Mouse (Mus musculus) liver, embryonic 13.5 days (tissue): ENCODE results near the gene Ocrl. TPM values are rescaled to one million over a fixed set of nuclear protein-coding genes. Genes with fewer than 3 reads are reported as not detected.

Source experiments
- ATAC-seq: fragments of 200-750 bp; cut with Nextera tagmentation; 2 replicates; pipeline ENCODE4 v1.8.0; 2017; ENCODE audit warnings: low read depth, mild to moderate bottlenecking, moderate number of reproducible peaks, moderate library complexity
- DNase-seq: peaks from one replicate; pipeline ENCODE4 v3.0.0; 2022
- H3K27ac ChIP-seq: fragments of 300-500 bp; sonication (generic); 2 replicates; pipeline ENCODE4 v1.5.1; 2015; ENCODE audit warnings: moderate library complexity, mild to moderate bottlenecking, inconsistent platforms
- H3K27me3 ChIP-seq: fragments of 300-500 bp; sonication (generic); 2 replicates; pipeline ENCODE4 v1.6.1; 2015; ENCODE audit warnings: mild to moderate bottlenecking, inconsistent platforms
- H3K36me3 ChIP-seq: fragments of 300-500 bp; sonication (generic); 2 replicates; pipeline ENCODE4 v1.6.1; 2015; ENCODE audit warnings: mild to moderate bottlenecking, inconsistent platforms
- H3K4me1 ChIP-seq: fragments of 300-500 bp; sonication (generic); replicated peaks from 2 replicates; pipeline ENCODE4 v1.6.1; 2015; ENCODE audit warnings: inconsistent platforms
- H3K4me2 ChIP-seq: fragments of 300-500 bp; sonication (generic); 2 replicates; pipeline ENCODE4 v1.6.1; 2015; ENCODE audit warnings: inconsistent platforms, mild to moderate bottlenecking, moderate library complexity
- H3K4me3 ChIP-seq: fragments of 300-500 bp; sonication (generic); replicated peaks from 2 replicates; pipeline ENCODE4 v1.5.1; 2015; ENCODE audit warnings: mild to moderate bottlenecking, inconsistent platforms
- H3K9ac ChIP-seq: fragments of 300-500 bp; sonication (generic); 2 replicates; pipeline ENCODE4 v1.6.1; 2015; ENCODE audit warnings: mild to moderate bottlenecking, inconsistent platforms
- H3K9me3 ChIP-seq: fragments of 300-500 bp; sonication (generic); replicated peaks from 2 replicates; pipeline ENCODE4 v1.6.1; 2016; ENCODE audit warnings: inconsistent platforms
- WGBS: fragments of 180-500 bp; shearing (Covaris S2); methylation state at CpG from one replicate; pipeline ENCODE4 v1.1.7; 2015; ENCODE audit not compliant: insufficient replicate concordance; 5-methylcytosine and 5-hydroxymethylcytosine counted together
- polyA plus RNA-seq: library from polyadenylated mRNA; unstranded; fragments of >200 nt; fragmentation: Nextera tagmentation; extraction: Ambion mirVana; gene quantifications from 2 replicates; pipeline ENCODE4 v1.2.1, GENCODE M21; 2015

The Ocrl gene
- polyA plus RNA-seq, 1 experiment from 2014 or later, result 3.2 TPM

DNA sequence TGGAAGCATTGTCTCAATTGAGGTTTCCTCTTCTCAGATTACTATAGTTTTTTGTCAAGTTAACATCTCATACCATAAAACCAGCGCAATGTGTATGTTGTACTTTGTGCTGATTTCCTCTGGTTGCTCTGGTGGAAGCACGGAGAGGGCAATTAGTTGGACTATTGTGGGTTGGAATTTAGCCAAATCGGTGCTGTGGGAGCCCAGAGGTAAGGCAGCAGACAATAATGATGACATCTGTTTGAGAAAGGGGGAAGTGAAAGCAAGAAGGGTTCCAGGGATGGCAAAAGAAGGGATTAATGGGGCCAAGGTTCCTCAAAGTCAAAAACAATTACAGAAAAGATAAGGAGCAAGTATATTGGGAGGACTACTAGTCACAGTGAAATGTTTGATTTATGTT, 15.8 kb downstream of the Ocrl start:
- ATAC-seq, result no peak
- Histone ChIP-seq H3K9me3 (no peaks in the 10 kb centered on the region), H3K4me2 (no peak overlapping the region), H3K9ac (no peak overlapping the region), H3K27ac (no peak overlapping the region), H3K4me1 (no peaks in the 10 kb centered on the region), H3K36me3 (no peaks in the 10 kb centered on the region), H3K27me3 (no peaks in the 10 kb centered on the region), H3K4me3 (no peak overlapping the region)
- WGBS, result 44% methylated on average over 3 of the region's 3 CpGs
- DNase-seq, result no peak

- Histone ChIP-seq H3K9me3 (no peaks in the 10 kb centered on the region), H3K4me3 (no peak overlapping the region), H3K27me3 (no peaks in the 10 kb centered on the region), H3K4me1 (no peaks in the 10 kb centered on the region), H3K4me2 (no peak overlapping the region), H3K9ac (no peak overlapping the region), H3K36me3 (0 out of 2 replicates have a peak, but pooled peaks cover 2% of the 10 kb centered on the region), H3K27ac (no peak overlapping the region)
- ATAC-seq, result no peak
- WGBS, result 43% methylated on average over 3 of the region's 3 CpGs
- no peak for DNase-seq
Measured at GRCm38 (mm10) chrX:47930449-47930848, 18.3 kb downstream of the Ocrl start.

DNA sequence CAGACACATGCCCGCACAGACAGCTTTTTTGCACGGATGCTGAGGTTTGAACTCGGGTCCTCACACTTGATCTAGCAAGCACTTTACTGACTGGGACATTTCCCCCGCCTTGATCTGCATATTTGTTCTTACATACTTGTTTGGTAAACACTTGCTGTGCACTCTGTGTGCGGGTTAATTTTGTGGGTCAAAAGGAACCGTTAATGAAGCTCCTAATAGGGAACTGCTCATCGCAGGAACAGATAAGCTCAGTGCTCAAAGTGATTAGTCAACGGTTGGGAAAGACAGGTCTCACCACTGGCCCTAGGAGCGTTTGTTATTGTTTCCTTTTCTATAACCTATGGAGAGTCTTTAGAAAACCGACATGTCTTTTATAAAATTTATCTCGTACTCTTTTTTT, 22.2 kb downstream of the Ocrl start:
- DNase-seq (no peak), ATAC-seq (no peak)
- Histone ChIP-seq H3K9me3 (no peaks in the 10 kb centered on the region), H3K4me2 (no peak overlapping the region), H3K4me3 (no peak overlapping the region), H3K36me3 (0 out of 2 replicates have a peak, but pooled peaks cover 2% of the 10 kb centered on the region), H3K9ac (no peak overlapping the region), H3K27ac (no peak overlapping the region), H3K4me1 (no peaks in the 10 kb centered on the region), H3K27me3 (no peaks in the 10 kb centered on the region)
- WGBS, result 56% methylated on average over 11 of the region's 11 CpGs

GRCm38 (mm10) chrX:47936885-47937284, 24.7 kb downstream of the Ocrl start:
- WGBS, result 69% methylated on average over 5 of the region's 5 CpGs
- DNase-seq, result no peak
- ATAC-seq, result no peak

GRCm38 (mm10) chrX:47937740-47938139, 25.6 kb downstream of the Ocrl start:
- H3K27ac ChIP-seq, result no peak overlapping the region
- no peak overlapping the region for H3K9ac ChIP-seq
- 0 out of 2 replicates have a peak, but pooled peaks cover 2% of the 10 kb centered on the region for H3K36me3 ChIP-seq
- H3K27me3 ChIP-seq, result no peaks in the 10 kb centered on the region
- no peak overlapping the region for H3K4me2 ChIP-seq
- H3K9me3 ChIP-seq, result no peaks in the 10 kb centered on the region
- no peak overlapping the region for H3K4me3 ChIP-seq
- WGBS, result 51% methylated on average over 2 of the region's 2 CpGs
- no peaks in the 10 kb centered on the region for H3K4me1 ChIP-seq
- DNase-seq, result no peak
- no peak for ATAC-seq

More at GRCm38 (mm10) chrX:47936885-47937284, 24.7 kb downstream of the Ocrl start:
- Histone ChIP-seq H3K36me3 (0 out of 2 replicates have a peak, but pooled peaks cover 2% of the 10 kb centered on the region), H3K9ac (no peak overlapping the region), H3K9me3 (no peaks in the 10 kb centered on the region), H3K4me3 (no peak overlapping the region), H3K4me2 (no peak overlapping the region), H3K4me1 (no peaks in the 10 kb centered on the region), H3K27me3 (no peaks in the 10 kb centered on the region), H3K27ac (no peak overlapping the region)

DNA sequence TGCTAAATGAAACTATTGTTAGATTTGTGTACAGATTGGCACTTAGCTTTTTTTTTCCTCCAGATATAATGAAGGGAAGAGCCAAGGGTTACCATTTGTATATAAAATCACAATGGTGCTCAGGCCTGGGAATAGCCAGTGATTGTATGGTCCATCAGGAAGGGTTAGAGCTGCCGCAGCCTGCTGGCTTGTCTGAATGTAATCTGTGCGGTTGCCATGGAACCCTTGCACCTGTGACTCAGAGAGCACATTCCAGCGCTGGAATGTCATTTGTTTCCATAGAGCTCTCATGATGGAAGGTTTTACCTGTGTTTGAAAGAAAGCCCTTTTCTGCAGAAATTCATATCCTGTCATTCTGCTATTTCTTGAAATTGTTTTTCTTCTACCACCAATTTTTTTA, 37.5 kb downstream of the Ocrl start:
- Histone ChIP-seq H3K9me3 (no peaks in the 10 kb centered on the region), H3K27ac (no peak overlapping the region), H3K9ac (no peak overlapping the region), H3K4me2 (no peak overlapping the region), H3K27me3 (no peaks in the 10 kb centered on the region), H3K36me3 (0 out of 2 replicates have a peak, but pooled peaks cover 3% of the 10 kb centered on the region), H3K4me3 (no peak overlapping the region), H3K4me1 (no peaks in the 10 kb centered on the region)
- no peak for DNase-seq
- 68% methylated on average over 3 of the region's 3 CpGs for WGBS
- no peak for ATAC-seq

- ATAC-seq, result no peak
- no peaks in the 10 kb centered on the region for H3K9me3 ChIP-seq
- no peak overlapping the region for H3K27ac ChIP-seq
Measured at GRCm38 (mm10) chrX:47962579-47962978, 50.4 kb downstream of the Ocrl start.

GRCm38 (mm10) chrX:47970371-47970770, 58.2 kb downstream of the Ocrl start:
- DNase-seq (no peak), ATAC-seq (no peak)
- 81% methylated on average over 4 of the region's 4 CpGs for WGBS
- Histone ChIP-seq H3K36me3 (no peaks in the 10 kb centered on the region), H3K4me2 (no peak overlapping the region), H3K4me3 (no peak overlapping the region), H3K9ac (no peak overlapping the region), H3K9me3 (no peaks in the 10 kb centered on the region), H3K27me3 (no peaks in the 10 kb centered on the region), H3K4me1 (no peaks in the 10 kb centered on the region), H3K27ac (no peak overlapping the region)

More at GRCm38 (mm10) chrX:47962579-47962978, 50.4 kb downstream of the Ocrl start:
- 71% methylated on average over 3 of the region's 3 CpGs for WGBS
- no peaks in the 10 kb centered on the region for H3K36me3 ChIP-seq
- H3K4me1 ChIP-seq, result no peaks in the 10 kb centered on the region
- H3K4me3 ChIP-seq, result no peak overlapping the region
- no peak overlapping the region for H3K4me2 ChIP-seq
- H3K27me3 ChIP-seq, result no peaks in the 10 kb centered on the region
- no peak for DNase-seq
- no peak overlapping the region for H3K9ac ChIP-seq

GRCm38 (mm10) chrX:47970864-47971263, 58.7 kb downstream of the Ocrl start:
- DNase-seq (no peak), ATAC-seq (no peak)
- no peaks in the 10 kb centered on the region for H3K36me3 ChIP-seq
- no peak overlapping the region for H3K9ac ChIP-seq
- H3K4me3 ChIP-seq, result no peak overlapping the region
- H3K4me1 ChIP-seq, result no peaks in the 10 kb centered on the region
- H3K27ac ChIP-seq, result no peak overlapping the region
- no peaks in the 10 kb centered on the region for H3K27me3 ChIP-seq
- H3K4me2 ChIP-seq, result no peak overlapping the region
- 72% methylated on average over 3 of the region's 3 CpGs for WGBS
- H3K9me3 ChIP-seq, result no peaks in the 10 kb centered on the region

GRCm38 (mm10) chrX:47971366-47972128, 59.4 kb downstream of the Ocrl start:
- H3K4me3 ChIP-seq, result no peak overlapping the region
- ATAC-seq, result no peak
- no peaks in the 10 kb centered on the region for H3K36me3 ChIP-seq
- H3K27ac ChIP-seq, result no peak overlapping the region
- no peak for DNase-seq
- no peaks in the 10 kb centered on the region for H3K9me3 ChIP-seq
- no peak overlapping the region for H3K9ac ChIP-seq
- no peaks in the 10 kb centered on the region for H3K4me1 ChIP-seq
- no peak overlapping the region for H3K4me2 ChIP-seq
- 63% methylated on average over 10 of the region's 10 CpGs for WGBS
- no peaks in the 10 kb centered on the region for H3K27me3 ChIP-seq

- Histone ChIP-seq H3K27ac (no peak overlapping the region), H3K9ac (no peak overlapping the region), H3K27me3 (no peaks in the 10 kb centered on the region), H3K4me1 (no peaks in the 10 kb centered on the region), H3K36me3 (no peaks in the 10 kb centered on the region), H3K4me2 (no peak overlapping the region), H3K9me3 (no peaks in the 10 kb centered on the region), H3K4me3 (no peak overlapping the region)
- 48% methylated on average over 4 of the region's 4 CpGs for WGBS
- ATAC-seq (no peak), DNase-seq (no peak)
Measured at GRCm38 (mm10) chrX:47976551-47976950, 64.4 kb downstream of the Ocrl start.

DNA sequence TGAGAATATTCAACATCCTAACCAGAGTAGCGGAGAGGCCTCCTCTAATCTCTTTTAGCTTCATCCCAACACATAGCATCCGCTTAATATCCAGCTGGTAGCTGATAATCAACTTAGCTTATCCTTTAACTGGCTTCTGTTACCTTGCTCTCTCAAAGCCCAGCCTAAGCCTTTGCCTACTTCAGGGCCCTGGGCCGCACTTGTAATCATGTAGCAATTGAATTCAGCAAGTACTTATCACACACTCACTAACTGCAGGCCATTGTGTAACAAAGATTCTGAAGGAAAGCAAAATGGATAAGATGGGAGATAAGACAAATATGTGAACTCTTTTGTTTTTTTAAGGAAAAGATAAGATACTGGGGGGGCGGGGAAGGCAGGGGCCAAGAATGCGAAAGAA, 64.9 kb downstream of the Ocrl start:
- WGBS, result 50% methylated on average over 5 of the region's 5 CpGs
- DNase-seq (no peak), ATAC-seq (no peak)
- no peak overlapping the region for H3K4me2 ChIP-seq
- no peaks in the 10 kb centered on the region for H3K9me3 ChIP-seq
- H3K9ac ChIP-seq, result no peak overlapping the region
- no peaks in the 10 kb centered on the region for H3K36me3 ChIP-seq
- no peak overlapping the region for H3K4me3 ChIP-seq
- H3K27ac ChIP-seq, result no peak overlapping the region
- H3K4me1 ChIP-seq, result no peaks in the 10 kb centered on the region
- no peaks in the 10 kb centered on the region for H3K27me3 ChIP-seq
